Mouse (Mus musculus) brain, embryonic 14.5 days (tissue): ENCODE results near the gene Coro1a. TPM values are rescaled to one million over a fixed set of nuclear protein-coding genes. Genes with fewer than 3 reads are reported as not detected.
A peak's percentile ranks its signal among the peaks of the same experiment; 100 is the strongest.
"Not testable (repeated sequence)": the region's sequence is repeated elsewhere in the genome, so short reads cannot be mapped to it uniquely, and the experiment has no call there.

Experiments used
- DNase-seq: peaks from one replicate; pipeline ENCODE4 v3.0.0-alpha.2; 2011; ENCODE audit warnings: low read depth
- CTCF ChIP-seq: fragments of 200-500 bp; IDR thresholded peaks from 2 replicates; pipeline ENCODE4 v1.5.1; 2012; ENCODE audit warnings: inconsistent platforms, mild to moderate bottlenecking, moderate library complexity, borderline replicate concordance; ENCODE audit not compliant: insufficient read depth, insufficient read length; ENCODE audit errors: extremely low read depth
- POLR2A ChIP-seq: fragments of 200-500 bp; IDR thresholded peaks from 2 replicates; pipeline ENCODE4 v1.6.1; 2012; ENCODE audit warnings: mild to moderate bottlenecking, inconsistent platforms, borderline replicate concordance; ENCODE audit not compliant: poor library complexity, insufficient read depth, insufficient read length, severe bottlenecking; ENCODE audit errors: extremely low read depth
- polyA plus RNA-seq: library from polyadenylated mRNA; depleted of rRNA; stranded (reverse); fragments of >200 nt; gene quantifications from 2 replicates; pipeline ENCODE4 v1.2.3, GENCODE M21; 2012

Gene Coro1a
- polyA plus RNA-seq, 1 experiment = 93.3 TPM

GRCm38 (mm10) chr7:126695210-126695611, 12.4 kb downstream of the Coro1a start, which contains the start of gene Bola2:
Gene Bola2 (plus strand): TSS chr7:126695401.
- peak; percentile 74 for DNase-seq
- 0 out of 2 replicates have a peak, but pooled peaks have one; percentile 4 for TF ChIP-seq POLR2A
- TF ChIP-seq CTCF = no peak

DNA sequence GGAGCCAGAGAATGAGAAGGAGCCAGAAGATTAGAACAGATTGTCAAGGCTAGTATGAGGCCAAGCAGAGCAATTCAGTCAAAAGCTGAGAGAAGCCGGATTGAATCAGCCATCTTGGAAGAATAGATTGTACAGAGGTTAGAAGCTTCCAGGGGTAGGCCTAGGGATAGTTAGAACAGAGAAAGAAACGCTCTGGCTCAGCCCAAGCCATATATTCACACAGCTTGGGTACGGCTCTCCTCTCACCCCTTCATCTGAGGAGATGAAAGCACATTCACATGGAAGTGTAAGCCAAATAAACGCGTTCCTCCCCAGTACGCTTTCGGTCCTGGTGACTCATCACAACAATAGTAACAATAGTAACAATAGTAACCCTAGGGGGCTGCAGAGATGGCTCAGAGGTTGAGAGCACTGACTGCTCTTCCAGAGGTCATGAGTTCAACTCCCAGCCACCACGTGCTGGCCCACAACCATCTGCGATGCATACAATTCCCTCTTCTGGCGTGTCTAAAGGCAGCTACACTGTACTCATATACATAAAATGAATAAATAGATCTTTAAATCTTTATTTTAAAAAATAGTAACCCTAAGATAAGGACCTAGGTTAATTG, 13.0 kb downstream of the Coro1a start:
- TF ChIP-seq POLR2A (no peak), CTCF (no peak)
- no peak for DNase-seq

DNA sequence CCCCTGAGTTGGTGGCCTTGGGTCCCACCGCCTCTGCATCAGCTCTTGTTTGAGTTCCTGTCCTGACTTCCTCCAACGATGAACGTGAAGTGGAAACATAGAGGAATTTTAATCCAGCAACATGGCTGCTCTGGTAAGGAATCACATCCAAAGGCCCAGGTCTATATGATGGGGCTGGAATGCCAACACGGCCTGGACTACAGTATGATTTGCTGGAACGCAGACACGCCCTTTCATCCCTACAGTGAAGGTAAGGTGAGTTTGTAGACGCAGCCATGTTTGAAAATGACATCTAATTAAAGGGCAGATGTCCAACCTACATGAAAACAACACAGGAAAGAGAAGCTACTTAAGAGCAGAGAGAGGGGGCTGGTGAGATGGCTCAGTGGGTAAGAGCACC, 13.8 kb downstream of the Coro1a start:
- no peak for DNase-seq
- TF ChIP-seq POLR2A = no peak
- no peak for TF ChIP-seq CTCF

- TF ChIP-seq POLR2A (no peak), CTCF (peak; percentile 83)
- DNase-seq = peak; percentile 87
Measured at GRCm38 (mm10) chr7:126693256-126693655, 14.3 kb downstream of the Coro1a start.

DNA sequence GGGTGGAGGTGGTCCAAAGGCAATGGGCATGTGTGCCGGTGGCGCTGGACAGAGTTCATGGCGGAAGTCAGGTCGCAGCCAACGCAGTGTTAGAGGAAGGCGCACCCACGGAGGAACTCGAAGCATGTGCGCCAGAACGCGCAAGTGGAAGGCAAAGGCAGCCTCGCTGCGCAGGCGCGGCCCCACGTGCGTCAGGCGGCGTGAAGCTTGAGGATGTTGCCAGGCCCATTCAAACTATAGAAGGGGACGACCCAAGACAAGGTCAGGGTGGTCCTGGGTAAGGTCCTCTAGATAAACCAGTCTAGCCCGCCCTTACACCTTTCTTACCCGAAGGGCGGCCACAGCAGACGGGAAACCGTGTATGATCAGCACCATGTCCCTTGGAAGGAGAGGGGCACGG, 15.2 kb downstream of the Coro1a start:
- TF ChIP-seq POLR2A (no peak), CTCF (no peak)
- DNase-seq = no peak

GRCm38 (mm10) chr7:126691676-126692075, 15.9 kb downstream of the Coro1a start:
- DNase-seq = no peak
- TF ChIP-seq CTCF (no peak), POLR2A (no peak)

DNA sequence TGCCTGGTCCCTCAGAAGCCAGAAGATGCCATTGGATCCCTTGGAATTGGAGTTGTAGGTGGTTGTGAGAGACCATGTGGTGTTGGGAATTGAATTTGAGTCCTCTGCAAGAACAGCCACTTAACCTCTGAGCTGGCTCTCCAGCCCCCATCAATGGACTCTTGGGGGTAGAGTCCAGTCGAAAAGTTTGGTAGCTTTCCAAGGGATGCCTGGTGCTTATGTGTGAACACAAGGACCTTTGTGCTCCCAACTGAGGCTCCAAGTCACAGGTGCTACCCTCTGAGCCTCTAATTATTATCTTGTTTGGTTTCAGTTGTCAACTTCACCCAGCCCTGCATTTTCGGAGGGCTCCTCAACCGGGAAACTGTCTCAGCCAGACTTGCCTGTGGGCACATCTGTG, 16.9 kb downstream of the Coro1a start:
- DNase-seq = no peak
- TF ChIP-seq POLR2A (no peak), CTCF (no peak)

GRCm38 (mm10) chr7:126689021-126689420, 18.6 kb downstream of the Coro1a start:
- no peak for TF ChIP-seq CTCF
- no peak for TF ChIP-seq POLR2A

DNA sequence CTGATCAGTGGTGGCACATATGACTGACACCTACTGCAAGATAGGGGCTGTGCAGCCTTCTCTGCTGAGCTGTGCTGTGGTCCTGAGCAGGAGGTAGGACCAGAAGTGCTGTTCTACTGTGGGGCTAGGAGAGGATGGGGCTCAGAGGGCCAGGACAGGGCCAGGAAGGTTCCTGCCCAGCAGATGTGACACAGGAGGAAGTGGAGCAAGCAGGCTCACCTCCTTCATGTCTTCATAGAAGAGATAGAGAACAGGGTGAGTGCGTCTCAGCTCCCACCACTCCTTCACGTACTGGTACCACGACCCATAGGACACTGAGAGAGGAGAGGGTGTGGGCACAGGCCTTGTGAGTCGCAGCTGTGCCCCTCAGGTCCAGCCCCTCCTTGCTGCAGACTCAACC, 19.4 kb downstream of the Coro1a start:
- DNase-seq = not testable (repeated sequence)

More at GRCm38 (mm10) chr7:126689021-126689420, 18.6 kb downstream of the Coro1a start:
- DNase-seq = no peak

GRCm38 (mm10) chr7:126681221-126681620, 26.4 kb downstream of the Coro1a start:
- DNase-seq = no peak
- no peak for TF ChIP-seq POLR2A

DNA sequence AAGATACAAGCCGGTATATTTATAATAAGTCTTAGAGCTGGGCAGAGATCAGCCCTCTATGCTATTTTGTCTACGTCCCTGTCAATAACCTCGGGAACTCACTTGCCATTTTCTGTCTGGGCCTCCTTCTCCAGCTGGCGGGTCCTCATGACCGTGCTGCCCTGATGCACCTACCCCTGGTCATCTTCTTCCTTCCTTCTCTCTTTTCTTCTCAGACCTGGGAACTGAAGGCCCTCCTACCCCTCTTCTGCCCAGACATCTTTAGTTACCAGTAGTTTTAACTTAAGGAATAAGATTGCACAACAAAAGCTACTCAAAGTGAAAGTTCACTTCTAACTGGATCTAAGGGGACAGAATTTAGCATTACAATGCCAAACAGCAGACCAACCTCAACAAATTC, 27.9 kb downstream of the Coro1a start:
- TF ChIP-seq CTCF (no peak), POLR2A (no peak)
- DNase-seq = no peak

DNA sequence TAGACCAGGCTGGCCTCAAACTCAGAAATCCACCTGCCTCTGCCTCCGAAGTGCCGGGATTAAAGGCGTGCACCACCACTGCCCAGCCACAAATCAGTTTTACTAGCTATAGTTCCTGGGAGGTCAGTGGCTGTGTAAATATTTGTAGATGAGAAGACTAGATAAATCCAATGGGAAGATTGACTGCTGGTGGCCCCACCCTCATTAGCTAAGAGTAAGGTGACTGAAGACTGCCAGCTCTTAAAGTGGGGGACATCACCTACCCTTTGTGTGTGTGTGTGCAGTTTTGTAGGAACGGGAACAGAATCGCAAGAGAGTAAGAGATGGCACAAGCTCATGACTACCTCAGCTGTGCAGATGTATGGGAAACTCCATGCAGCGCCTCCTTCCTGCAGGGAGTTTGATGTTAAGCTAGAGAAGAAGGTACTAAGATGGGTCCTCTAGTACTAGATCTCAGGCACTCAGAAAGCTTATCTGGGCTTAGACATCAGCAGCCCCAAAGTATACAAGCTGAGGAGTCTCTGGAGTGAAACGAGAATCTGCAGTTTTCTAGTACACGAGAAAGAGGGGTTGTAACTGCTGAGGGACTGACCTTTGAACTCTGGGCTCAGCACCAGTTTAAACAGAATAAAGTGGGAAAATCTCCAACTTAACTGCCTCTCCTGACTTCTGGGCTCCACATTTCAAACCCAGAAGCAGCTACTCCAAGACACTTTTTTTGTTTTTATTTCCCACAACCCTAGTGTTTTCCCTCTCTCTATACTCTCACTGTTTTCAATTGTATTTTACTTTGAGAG, 28.8 kb downstream of the Coro1a start:
- DNase-seq = no peak
- no peak for TF ChIP-seq POLR2A
- no peak for TF ChIP-seq CTCF
